Mouse (Mus musculus) forebrain, embryonic 13.5 days (tissue): ENCODE data around the gene Mettl21c. TPM values are rescaled to one million over a fixed set of nuclear protein-coding genes. Genes with fewer than 3 reads are reported as not detected.

Experiments used
- ATAC-seq: fragments of 200-750 bp; cut with Nextera tagmentation; 2 replicates; pipeline ENCODE4 v1.8.0; 2017
- H3K27ac ChIP-seq: fragments of 300-500 bp; sonication (generic); 2 replicates; pipeline ENCODE4 v1.5.1; 2015; ENCODE audit warnings: inconsistent platforms, mild to moderate bottlenecking, moderate library complexity
- H3K27me3 ChIP-seq: fragments of 300-500 bp; sonication (generic); 2 replicates; pipeline ENCODE4 v1.6.1; 2015; ENCODE audit warnings: mild to moderate bottlenecking, inconsistent platforms
- H3K36me3 ChIP-seq: fragments of 300-500 bp; sonication (generic); 2 replicates; pipeline ENCODE4 v1.6.1; 2015; ENCODE audit warnings: mild to moderate bottlenecking, inconsistent platforms; ENCODE audit not compliant: poor library complexity, severe bottlenecking
- H3K4me1 ChIP-seq: fragments of 300-500 bp; sonication (generic); 2 replicates; pipeline ENCODE4 v1.6.1; 2015; ENCODE audit warnings: inconsistent platforms
- H3K4me2 ChIP-seq: fragments of 300-500 bp; sonication (generic); 2 replicates; pipeline ENCODE4 v1.6.1; 2015; ENCODE audit warnings: inconsistent platforms, mild to moderate bottlenecking, moderate library complexity
- H3K4me3 ChIP-seq: fragments of 300-500 bp; sonication (generic); 2 replicates; pipeline ENCODE4 v1.5.1; 2015; ENCODE audit warnings: mild to moderate bottlenecking, inconsistent platforms
- H3K9ac ChIP-seq: fragments of 300-500 bp; sonication (generic); 2 replicates; pipeline ENCODE4 v1.6.1; 2015; ENCODE audit warnings: mild to moderate bottlenecking, inconsistent platforms
- H3K9me3 ChIP-seq: fragments of 300-500 bp; sonication (generic); replicated peaks from 2 replicates; pipeline ENCODE4 v1.6.1; 2016; ENCODE audit warnings: inconsistent platforms
- WGBS: fragments of 180-500 bp; shearing (Covaris S2); methylation state at CpG from one replicate; pipeline ENCODE4 v1.1.7; 2015; 5-methylcytosine and 5-hydroxymethylcytosine counted together
- polyA plus RNA-seq: library from polyadenylated mRNA; unstranded; fragments of >200 nt; fragmentation: Nextera tagmentation; extraction: Ambion mirVana; gene quantifications from 2 replicates; pipeline ENCODE4 v1.2.1, GENCODE M21; 2015

Gene Mettl21c
- polyA plus RNA-seq, 1 experiment from 2014 or later: 0.79 TPM

DNA sequence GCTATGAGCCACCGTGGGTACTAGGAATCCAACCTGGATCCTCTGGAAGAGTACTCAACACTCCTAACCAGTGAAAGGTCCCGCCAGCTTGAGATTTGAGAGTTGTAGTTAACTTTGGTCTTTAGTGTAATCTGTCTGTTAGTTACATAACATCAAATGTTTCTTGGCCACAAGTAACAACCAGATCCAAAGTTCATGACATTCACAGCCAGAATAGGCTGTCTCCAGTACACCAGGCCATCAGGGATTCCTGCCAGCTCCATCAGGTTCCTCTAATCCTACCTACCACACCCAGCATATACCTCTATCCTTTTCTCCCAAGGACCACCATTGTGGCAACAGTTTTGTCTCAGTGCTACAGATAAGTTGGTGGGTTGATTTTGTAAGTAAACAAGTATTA is 4.3 kb downstream of the Mettl21c start:
- Histone ChIP-seq H3K4me3 (no peak overlapping the region), H3K9me3 (no peaks in the 10 kb centered on the region), H3K4me2 (no peak overlapping the region), H3K9ac (no peak overlapping the region), H3K4me1 (no peaks in the 10 kb centered on the region), H3K27me3 (no peaks in the 10 kb centered on the region), H3K36me3 (no peaks in the 10 kb centered on the region), H3K27ac (no peak overlapping the region)
- 94% methylated on average over 2 of the region's 2 CpGs for WGBS
- no peak for ATAC-seq

DNA sequence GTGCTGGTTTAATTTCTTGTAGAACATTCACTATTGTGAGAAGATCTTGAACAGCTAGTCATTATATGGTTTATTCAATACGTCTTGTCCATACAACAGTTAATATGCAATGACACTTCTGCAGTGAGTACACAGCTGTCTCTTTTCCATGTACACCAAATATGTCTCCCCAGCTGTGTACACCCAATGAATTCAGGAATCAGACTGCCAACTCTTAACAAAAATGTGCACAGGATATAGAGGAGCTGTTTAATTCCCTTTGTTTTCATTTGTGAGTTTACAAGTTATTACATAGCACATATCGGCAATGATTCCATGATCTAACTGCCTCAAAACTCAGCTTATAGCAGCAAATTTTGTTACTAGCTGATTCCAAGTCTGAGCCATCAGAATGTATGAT is 15.3 kb downstream of the Mettl21c start:
- Histone ChIP-seq H3K4me3 (no peak overlapping the region), H3K27ac (no peak overlapping the region), H3K36me3 (peaks cover 47% of the 10 kb centered on the region), H3K4me2 (no peak overlapping the region), H3K9me3 (no peaks in the 10 kb centered on the region), H3K27me3 (no peaks in the 10 kb centered on the region), H3K9ac (no peak overlapping the region), H3K4me1 (no peaks in the 10 kb centered on the region)
- WGBS: 97% methylated on average over 2 of the region's 2 CpGs
- ATAC-seq: no peak

DNA sequence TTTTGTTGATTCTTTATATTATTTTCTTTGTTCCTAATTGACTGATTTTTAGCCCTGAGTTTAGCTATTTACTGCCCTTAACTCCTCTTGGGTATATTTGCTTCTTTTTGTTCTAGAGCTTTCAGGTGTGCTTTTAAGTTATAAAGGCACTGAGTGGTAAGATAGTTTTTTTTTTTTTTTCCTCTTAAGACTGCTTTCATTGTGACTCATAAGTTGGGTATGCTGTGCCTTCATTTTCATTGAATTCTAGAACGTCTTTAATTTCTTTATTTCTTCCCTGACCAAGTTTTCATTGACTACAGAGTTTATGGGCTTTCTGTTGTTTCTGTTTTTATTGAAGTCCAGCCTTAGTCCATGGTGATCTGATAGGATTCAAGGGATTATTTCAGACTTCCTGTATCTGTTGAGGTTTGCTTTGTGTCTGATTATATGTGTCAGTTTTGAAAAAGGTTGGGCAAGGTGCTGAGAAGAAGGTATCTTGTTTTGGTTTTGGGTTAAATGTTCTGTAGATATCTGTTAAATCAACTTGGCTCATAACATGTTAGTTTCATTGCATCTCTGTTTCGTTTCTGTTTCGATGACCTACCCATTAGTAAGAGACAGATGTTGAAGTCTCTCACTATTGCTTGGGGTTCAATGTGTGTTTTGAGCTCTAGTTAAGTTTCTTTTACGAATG is 22.8 kb downstream of the Mettl21c start:
- no peak overlapping the region for H3K9ac ChIP-seq
- peaks cover 64% of the 10 kb centered on the region for H3K36me3 ChIP-seq
- no peaks in the 10 kb centered on the region for H3K27me3 ChIP-seq
- no peaks in the 10 kb centered on the region for H3K4me1 ChIP-seq
- ATAC-seq: no peak
- WGBS: 96% methylated on average over 4 of the region's 4 CpGs
- no peak overlapping the region for H3K4me3 ChIP-seq
- H3K9me3 ChIP-seq: peaks cover 4% of the 10 kb centered on the region; the same call in 1 of the 2 replicates
- H3K27ac ChIP-seq: no peak overlapping the region
- H3K4me2 ChIP-seq: no peak overlapping the region

DNA sequence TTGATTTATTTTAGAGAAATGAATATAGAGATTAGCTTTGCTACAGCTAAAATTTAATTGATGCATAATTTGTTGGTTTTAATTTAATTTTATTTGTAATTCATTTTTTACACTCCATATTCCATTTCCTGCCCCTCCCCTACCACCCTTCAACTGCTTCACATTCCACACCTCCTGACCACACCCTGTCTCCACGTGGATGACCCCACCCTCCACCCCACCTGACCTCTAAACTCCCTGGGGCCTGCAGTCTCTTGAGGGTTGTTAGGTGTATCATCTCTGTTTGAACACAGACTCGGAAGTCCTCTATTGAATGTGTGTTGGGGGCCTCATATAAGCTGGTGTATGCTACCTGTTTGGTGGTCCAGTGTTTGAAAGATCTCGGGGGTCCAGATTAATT is 48.7 kb downstream of the Mettl21c start:
- H3K4me3 ChIP-seq: no peak overlapping the region
- no peaks in the 10 kb centered on the region for H3K4me1 ChIP-seq
- no peak overlapping the region for H3K9ac ChIP-seq
- H3K27me3 ChIP-seq: no peaks in the 10 kb centered on the region
- H3K4me2 ChIP-seq: no peak overlapping the region
- peaks cover 39% of the 10 kb centered on the region for H3K36me3 ChIP-seq
- no peak for ATAC-seq
- no peak overlapping the region for H3K27ac ChIP-seq
- 82% methylated on average over 3 of the region's 3 CpGs for WGBS
- H3K9me3 ChIP-seq: no peaks in the 10 kb centered on the region

DNA sequence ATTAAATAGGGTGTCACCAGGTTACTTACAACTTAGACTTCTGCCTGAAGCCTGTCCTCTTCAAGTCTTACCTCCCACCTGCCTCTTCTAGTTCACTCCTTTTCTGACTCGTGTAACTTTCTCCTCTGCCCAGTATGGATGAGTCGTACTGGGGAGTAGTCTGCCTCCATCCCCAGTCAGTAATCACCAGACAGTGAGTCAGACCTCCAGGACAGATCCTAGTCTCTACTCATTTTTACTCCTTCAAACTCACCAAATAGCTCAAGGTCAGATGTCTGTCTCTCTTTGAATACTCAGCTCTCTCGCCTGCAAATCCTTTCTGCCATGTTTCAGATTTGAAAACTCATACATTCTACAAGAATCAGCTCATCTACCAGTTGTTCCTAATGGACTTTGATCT is 50.5 kb downstream of the Mettl21c start:
- no peak overlapping the region for H3K9ac ChIP-seq
- no peak overlapping the region for H3K27ac ChIP-seq
- WGBS: 83% methylated on average over 3 of the region's 3 CpGs
- H3K9me3 ChIP-seq: no peaks in the 10 kb centered on the region
- no peak overlapping the region for H3K4me3 ChIP-seq
- no peak overlapping the region for H3K4me2 ChIP-seq
- H3K27me3 ChIP-seq: no peaks in the 10 kb centered on the region
- no peaks in the 10 kb centered on the region for H3K4me1 ChIP-seq
- ATAC-seq: no peak
- peaks cover 41% of the 10 kb centered on the region for H3K36me3 ChIP-seq

DNA sequence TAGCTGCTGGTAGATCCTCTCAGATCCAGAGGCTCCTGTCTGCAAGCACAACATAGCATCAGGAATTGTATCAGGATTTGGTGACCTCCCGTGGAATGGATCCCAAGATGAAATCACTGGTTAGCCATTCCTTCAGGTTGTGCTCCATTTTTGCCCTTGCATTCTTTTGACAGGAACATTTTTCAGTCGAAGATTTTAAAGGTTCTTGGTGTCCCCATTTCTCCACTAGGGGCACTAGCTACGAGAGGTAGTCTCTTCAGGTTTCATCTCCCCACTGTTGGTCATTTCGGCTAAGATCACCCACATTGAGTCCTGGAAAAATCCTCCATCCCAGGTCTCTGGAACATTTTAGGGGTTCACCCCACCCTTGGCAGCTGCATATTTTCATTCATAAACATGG is 53.1 kb downstream of the Mettl21c start:
- Histone ChIP-seq H3K9me3 (no peaks in the 10 kb centered on the region), H3K27me3 (no peaks in the 10 kb centered on the region), H3K4me3 (no peak overlapping the region), H3K36me3 (peaks cover 39% of the 10 kb centered on the region), H3K4me2 (no peak overlapping the region), H3K27ac (no peak overlapping the region), H3K9ac (no peak overlapping the region), H3K4me1 (no peaks in the 10 kb centered on the region)
- 90% methylated on average over 4 of the region's 4 CpGs for WGBS
- no peak for ATAC-seq

DNA sequence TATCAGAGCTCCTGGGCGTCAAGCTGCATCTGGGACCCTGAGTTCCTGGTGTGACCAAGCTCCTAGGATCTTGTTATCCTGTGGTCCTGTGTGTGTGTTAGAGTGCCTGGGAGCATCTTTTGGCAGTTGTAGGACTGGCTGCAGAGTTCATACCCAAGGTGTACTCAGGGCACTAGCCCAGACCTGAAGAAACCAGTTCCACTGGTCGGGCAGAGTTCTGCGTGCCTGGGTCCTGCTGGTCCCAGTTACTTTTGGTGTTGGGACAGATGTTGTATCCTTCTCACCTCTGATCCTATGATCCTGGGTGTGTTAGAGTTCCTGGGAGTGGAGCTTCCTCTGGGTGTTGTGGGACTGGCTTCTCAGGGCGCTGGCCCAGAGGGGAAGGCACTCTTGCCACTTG is 55.5 kb downstream of the Mettl21c start:
- 91% methylated on average over 4 of the region's 4 CpGs for WGBS
- Histone ChIP-seq H3K9me3 (no peaks in the 10 kb centered on the region), H3K36me3 (peaks cover 42% of the 10 kb centered on the region), H3K4me3 (no peak overlapping the region), H3K4me1 (no peaks in the 10 kb centered on the region), H3K4me2 (no peak overlapping the region), H3K9ac (no peak overlapping the region), H3K27me3 (no peaks in the 10 kb centered on the region), H3K27ac (no peak overlapping the region)
- no peak for ATAC-seq

Other genes starting within 250 kb of the Mettl21c start
- 18.1 and 19.0 TPM in 2 replicates for gene Uxs1, start 192.2 kb downstream of the Mettl21c start, polyA plus RNA-seq
- gene Tpp2, start 86.4 kb downstream of the Mettl21c start, polyA plus RNA-seq: 59.8 and 65.8 TPM in 2 replicates
- gene Gm8251, start 41.9 kb upstream of the Mettl21c start, polyA plus RNA-seq: 0.12 and 0.29 TPM in 2 replicates
- 108 and 113 TPM in 2 replicates for gene Tex30, start 82.4 kb upstream of the Mettl21c start, polyA plus RNA-seq
- gene Kdelc1, start 98.8 kb upstream of the Mettl21c start, polyA plus RNA-seq: 40.5 and 40.8 TPM in 2 replicates
- gene Bivm, start 98.9 kb upstream of the Mettl21c start, polyA plus RNA-seq: 29.5 and 30.1 TPM in 2 replicates
- 36.8 and 37.7 TPM in 2 replicates for gene Ercc5, start 127.7 kb upstream of the Mettl21c start, polyA plus RNA-seq
- 0.08 TPM in 1 of 2 replicates, not detected in the other for gene Mettl21e, start 198.9 kb upstream of the Mettl21c start, polyA plus RNA-seq